Mouse (Mus musculus): ENCODE results near the gene Smim13. TPM values are rescaled to one million over a fixed set of nuclear protein-coding genes. Genes with fewer than 3 reads are reported as not detected.
"Not testable (repeated sequence)": the region's sequence is repeated elsewhere in the genome, so short reads cannot be mapped to it uniquely, and the experiment has no call there.

Smim13 gene
- 100 to 1,000 TPM; 180 to 182 TPM for total RNA-seq (2021)
- long read RNA-seq, experiment 1, full-length matches to known transcripts, result 269 of 305 reads
- long read RNA-seq, experiment 1, partial matches to known transcripts, result 31 of 305 reads
- long read RNA-seq, experiment 1, other reads (novel, unspliced or antisense), result 5 of 305 reads
- long read RNA-seq, experiment 2, full-length matches to known transcripts, result 207 of 229 reads
- long read RNA-seq, experiment 2, partial matches to known transcripts, result 16 of 229 reads
- long read RNA-seq, experiment 2, other reads (novel, unspliced or antisense), result 6 of 229 reads

DNA sequence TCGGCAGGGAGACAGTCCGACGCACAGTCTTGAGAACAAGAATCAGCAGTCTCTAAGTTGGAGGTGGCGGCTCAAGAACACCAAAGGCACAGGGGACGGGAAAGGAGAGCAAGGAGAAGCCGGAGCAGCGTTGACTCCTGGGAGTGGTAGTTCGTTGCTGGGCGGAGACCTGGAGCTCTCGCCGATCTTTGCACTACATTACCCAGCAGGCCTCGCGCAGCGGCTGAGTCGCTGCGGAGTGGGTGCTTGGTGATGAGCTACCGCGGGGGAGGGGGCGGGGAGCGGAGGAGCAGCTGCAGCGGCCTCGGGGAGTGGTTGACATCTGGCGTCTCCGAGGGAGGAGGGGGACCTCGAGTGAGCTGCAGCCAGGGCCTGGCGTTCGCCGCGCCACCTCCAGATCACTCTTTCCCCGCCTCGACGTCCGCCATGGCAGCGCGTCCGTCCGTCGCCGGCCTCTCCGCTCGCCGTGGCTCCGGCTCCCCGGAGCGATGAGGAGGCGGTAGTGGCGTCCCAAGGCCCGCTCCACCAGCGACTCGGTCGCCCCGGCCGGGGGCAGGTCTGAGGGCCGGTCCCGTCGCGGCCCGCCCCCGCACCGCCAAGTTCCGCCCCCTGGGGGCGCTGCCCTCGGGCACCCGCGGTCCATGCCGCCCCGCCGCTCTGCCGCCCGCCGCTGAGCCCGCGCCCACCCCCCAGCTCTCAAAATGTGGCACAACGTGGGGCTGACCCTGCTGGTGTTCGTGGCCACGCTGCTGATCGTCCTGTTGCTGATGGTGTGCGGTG is at the start of gene Smim13:
Gene Smim13 (plus strand): TSS at position 307 of the 780 bp plus-strand sequence.
- intact Hi-C loops (cut with DNase I), result no loop called here
- peak; percentile 93 to 97 for DNase-seq (ENCODE audit: low spot score in 2 of 2)

DNA sequence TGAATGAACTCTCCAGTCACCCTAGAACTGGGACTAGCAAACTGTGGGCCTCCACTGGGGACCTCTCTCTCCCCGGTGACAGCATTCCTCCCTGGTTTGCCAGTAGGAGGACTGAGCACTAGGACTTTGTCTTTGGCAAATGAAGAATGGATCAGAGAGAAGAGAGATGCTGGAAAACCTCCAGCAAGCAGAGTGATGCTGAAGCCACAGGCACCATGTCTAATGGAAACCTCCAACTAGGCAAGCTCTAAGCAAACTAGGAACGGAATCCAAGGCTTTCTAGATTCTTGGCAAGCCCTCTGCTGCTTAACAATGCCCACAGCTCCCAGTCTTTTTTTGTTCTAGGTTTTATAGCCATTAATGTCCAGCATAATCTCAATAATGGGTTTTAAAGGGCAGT is 48.8 kb upstream of the Smim13 start:
- intact Hi-C loops (cut with DNase I), result no loop called here
- DNase-seq (ENCODE audit: low spot score in 2 of 2), result peak; percentile 16 to 22

DNA sequence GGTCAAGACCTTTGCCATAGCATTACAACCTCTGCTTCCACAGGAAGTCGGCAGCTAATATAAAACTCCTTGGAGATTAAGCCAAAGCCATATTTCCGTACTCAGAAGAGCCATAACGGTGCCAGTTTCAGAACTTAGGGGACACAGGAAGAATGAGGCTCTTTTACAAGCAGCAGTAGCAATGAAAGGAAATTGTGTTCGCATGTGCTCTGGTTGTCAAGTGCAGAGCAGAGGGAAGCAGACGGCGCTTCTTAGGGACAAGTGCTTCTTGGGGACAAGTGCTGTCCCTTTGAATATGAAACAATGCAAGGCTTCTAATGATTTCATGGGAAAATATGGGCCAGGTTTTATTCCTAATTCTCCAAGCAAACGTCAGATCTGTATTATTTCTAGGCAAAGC is 46.4 kb upstream of the Smim13 start:
- intact Hi-C loops (cut with DNase I), result no loop called here
- peak; percentile 26 to 57 for DNase-seq (ENCODE audit: low spot score in 2 of 2)

DNA sequence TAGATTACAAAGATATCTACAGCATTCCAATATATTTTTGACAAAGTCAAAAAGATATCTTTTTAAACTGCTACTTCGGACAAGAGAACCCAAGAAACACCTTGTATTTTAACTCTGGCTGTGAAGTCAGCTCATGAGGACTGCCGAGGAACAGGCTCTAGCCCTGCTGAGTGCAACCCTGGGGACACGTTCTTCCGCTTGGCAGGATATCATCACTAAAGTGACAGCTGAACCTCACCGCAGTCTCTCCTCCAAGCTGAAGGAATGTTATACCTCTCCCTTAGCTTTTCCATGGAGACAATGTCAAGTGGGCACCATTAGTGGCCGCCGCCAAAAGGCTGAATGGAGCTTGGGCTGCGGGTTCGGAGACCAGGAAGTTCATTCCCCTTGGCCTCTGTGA is 46.0 kb upstream of the Smim13 start:
- intact Hi-C loops (cut with DNase I), result no loop called here
- no peak for DNase-seq (ENCODE audit: low spot score in 2 of 2)

DNA sequence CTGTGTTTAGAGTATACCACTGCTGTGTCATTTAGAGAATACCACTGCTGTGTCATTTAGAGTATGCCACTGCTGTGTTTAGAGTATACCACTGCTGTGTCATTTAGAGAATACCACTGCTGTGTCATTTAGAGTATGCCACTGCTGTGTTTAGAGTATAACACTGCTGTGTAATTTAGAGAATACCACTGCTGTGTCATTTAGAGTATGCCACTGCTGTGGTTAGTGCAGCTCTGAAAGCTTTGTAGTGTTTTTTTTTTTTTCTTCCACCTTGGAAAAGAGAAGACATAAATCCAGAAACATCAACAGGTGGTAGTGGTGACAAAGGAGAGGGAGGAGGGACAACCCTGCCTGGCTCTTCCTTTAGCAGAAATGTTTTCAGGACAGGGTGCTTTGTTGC is 44.1 kb upstream of the Smim13 start:
- intact Hi-C loops (cut with DNase I); DNase-seq (ENCODE audit: low spot score in 2 of 2): not testable (repeated sequence)

DNA sequence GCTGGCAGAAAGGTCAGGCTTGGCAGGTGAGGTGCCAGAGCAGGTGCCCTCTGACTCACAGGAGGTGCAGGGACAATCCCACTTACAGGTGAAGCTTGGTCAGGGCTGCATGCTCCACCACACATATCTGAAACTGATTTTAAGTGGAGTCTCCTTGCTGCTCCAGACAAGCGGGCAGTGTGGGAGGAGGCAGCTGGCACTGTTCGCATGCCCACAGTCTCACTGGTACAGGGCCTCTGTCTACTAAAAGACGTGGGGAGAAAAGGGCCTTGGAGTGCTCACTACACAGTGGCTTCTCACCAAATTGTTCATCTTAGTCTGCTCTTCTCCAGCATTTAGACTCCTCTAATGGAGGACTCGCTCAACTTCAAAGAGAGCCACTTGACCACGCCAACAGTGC is 43.4 kb upstream of the Smim13 start:
- DNase-seq (ENCODE audit: low spot score in 2 of 2), result peak; percentile 22 to 64
- intact Hi-C loops (cut with DNase I), result no loop called here

DNA sequence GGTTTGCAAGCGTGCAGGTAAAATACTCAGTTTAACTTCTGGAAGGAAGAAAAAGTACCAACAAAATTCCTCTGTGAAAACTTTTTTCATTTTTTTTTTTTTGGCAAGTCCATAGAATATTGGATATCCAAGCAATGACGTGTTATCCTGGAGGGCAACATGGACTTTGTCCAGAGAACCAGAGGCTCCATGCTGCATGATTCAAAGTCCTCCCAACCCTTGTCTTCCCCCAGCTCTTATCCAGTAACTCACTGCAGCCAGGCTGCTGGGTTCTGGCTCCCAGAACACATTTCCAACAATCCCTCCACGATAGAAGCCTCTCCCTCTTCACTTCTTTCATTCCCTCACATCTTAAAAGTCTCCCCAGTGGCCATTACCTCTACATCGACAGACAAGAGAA is 38.4 kb upstream of the Smim13 start:
- intact Hi-C loops (cut with DNase I), result no loop called here
- no peak for DNase-seq (ENCODE audit: low spot score in 2 of 2)

DNA sequence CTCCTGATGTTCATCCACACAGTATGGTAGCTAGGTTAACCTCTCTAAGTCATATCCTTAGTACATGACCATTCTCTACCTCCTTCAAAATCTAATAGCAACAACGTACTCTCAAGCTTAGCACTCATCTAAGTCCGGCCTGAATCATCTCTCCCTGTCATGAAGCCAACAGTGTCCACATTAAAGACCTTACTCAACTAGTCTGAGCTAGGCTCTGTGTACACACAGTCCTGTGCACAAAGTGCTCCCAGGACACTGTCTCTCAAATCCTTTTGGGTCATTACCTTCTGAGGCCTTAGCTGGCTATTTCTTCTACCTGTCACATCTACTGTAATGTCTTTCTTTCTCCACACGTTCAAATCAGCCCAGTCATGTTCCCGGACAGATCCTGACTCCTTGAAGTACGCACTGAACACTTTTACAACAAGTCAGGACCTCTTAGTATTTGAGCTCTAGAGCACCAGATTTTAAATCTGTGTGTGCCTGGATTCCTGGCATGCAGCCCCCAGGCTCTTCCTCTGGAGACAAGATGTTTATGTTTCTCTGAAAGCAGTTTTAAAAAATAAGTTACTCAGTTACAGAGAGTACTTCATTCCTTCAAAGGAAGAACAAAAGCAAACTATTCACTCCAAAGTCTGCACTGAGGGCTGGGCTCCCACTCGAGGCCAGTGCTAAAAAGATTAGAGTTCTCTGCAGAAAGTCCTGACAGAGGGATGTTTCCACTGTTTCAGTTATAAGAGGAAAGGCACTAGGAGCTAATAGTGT is 36.9 kb upstream of the Smim13 start:
- DNase-seq (ENCODE audit: low spot score in 2 of 2), result no peak
- intact Hi-C loops (cut with DNase I), result no loop called here

DNA sequence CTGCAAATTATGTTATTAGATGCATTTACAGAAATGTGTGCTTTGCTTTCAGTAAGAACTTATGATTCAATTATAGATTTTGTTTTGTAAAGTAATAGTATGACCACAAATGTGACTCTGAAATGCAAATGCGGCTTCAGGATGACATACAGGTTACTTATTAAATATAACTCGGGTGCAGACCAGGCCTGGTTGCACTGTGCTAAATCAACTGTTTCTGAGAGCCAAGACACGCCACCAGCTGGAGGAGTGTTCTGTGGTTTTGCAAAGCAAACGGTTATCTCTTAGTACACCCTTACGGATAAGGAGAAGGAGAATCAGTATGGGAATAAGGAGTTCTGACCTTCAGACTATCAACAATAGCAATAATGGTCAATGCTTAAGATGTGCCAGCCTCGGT is 34.0 kb upstream of the Smim13 start:
- intact Hi-C loops (cut with DNase I), result no loop called here
- no peak for DNase-seq (ENCODE audit: low spot score in 2 of 2)

DNA sequence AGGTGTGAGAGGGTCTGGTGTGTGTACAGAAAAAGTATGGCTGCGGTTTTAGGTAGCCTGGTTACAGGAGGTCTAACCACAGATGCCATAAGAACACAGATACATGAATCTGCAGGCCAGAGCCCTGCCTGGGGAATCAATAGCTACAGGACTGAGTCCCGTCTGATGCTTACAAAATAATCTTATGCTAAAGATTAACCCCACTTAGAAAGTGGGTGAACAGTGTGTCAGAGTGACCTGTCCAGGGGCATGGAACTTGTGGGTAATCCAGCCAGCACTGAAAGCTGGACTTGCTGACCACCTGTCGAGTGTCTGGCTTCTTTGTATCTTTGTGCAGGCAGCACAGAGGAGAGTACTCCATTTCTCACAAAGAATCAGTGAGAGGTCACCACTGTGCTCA is 33.4 kb upstream of the Smim13 start:
- intact Hi-C loops (cut with DNase I), result no loop called here
- no peak for DNase-seq (ENCODE audit: low spot score in 2 of 2)

DNA sequence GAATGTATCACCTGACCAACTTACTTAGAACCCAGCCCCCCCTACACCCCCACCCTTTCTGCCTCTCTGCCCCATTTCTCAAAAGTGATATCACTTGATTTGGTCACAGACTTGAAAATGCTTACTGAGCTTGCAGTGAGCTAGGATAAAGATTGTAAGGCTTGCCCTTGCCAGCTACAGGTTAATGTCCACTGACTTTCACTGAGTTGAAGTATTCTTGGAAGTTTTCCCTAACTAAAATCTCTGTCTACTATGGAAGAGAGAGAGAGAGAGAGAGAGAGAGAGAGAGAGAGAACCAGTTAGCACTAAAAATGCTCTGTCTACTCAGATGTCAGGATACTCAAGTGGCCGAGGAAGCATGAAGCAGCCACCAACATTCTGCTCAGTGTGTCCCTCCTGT is 30.6 kb upstream of the Smim13 start:
- no peak for DNase-seq (ENCODE audit: low spot score in 2 of 2)
- intact Hi-C loops (cut with DNase I), result no loop called here

DNA sequence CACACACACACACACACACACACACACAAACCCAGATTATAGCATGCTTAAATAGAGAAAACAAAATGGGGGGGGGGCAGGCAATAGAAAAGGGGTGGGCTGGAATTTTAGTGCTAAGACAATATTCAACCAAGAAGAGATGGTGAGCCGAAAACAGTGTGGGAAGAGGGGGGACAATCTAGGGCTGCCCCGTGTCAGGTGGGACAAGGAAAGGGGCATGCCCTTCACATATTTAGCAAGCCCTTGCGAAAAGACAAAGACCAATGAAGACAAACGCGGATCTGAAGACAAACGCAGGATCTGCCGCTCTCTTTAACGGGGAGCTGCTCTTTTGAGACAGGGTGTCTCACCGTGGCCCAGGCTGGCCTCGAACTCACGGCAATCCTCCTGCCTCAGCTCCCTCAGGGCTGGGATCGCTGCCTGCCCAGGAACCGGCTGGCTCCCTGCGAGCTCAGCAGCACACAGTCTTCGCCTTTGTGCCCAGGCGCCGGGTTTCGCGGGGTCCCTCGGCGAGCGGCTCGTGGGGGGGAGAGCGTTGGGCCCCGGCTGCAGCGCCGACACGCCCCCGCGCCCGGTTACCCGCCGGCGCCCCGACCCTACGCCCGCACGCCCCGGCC is 29.8 kb upstream of the Smim13 start:
- peak in 1 of 2 experiments; percentile 36 for DNase-seq (ENCODE audit: low spot score in 2 of 2)
- intact Hi-C loops (cut with DNase I), result no loop called here

DNA sequence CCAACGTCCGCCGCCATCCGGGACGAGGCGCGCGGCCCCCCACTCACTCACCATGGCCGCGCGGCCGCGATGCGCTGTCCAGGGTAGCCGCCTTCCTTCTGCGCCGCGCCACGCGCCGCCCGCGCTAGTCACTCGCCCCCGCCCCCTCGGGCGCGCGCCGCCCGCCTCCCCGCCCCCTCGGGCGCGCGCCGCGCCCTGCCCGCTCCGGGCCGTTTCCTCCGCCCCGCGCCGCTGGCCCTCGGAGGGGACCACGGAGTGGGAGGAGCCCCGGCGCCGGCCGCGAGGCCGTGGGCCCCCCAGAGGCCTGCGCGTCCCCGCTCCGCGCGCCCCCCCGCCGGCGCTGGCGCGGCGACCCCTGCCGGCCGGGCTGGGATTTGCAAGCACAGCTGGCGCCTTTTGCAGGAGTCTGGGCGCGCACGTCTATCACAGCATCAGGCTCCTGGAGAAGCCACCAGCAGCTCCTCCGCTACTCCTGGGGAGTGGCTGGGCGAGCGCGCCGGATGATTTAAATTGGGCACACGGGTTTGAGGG is 29.3 kb upstream of the Smim13 start, which contains the start of gene Elovl2:
Gene Elovl2 (minus strand): TSS at position 102 of the 531 bp plus-strand sequence.
- intact Hi-C loops (cut with DNase I), result no loop called here
- peak; percentile 59 to 65 for DNase-seq (ENCODE audit: low spot score in 2 of 2)

DNA sequence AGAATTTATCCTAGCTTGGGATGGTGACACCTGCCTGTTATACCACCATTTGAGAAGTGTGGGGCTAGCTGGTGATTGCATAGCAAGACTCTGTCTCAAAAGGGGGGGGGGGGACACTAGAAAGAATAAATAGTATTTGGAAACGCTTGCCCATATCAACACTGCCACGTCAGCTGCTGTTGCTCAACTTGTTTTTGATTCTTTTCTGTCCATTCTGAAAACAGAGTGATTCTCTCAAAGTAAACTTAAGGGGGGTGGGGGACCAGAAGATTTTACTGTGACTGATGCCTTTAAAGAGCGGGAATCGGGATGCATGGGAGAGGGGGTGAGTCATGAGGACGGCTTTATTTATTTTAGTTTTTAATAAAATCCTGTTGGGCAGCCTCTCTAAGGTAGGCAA is 23.1 kb upstream of the Smim13 start:
- no peak for DNase-seq (ENCODE audit: low spot score in 2 of 2)
- intact Hi-C loops (cut with DNase I), result no loop called here

DNA sequence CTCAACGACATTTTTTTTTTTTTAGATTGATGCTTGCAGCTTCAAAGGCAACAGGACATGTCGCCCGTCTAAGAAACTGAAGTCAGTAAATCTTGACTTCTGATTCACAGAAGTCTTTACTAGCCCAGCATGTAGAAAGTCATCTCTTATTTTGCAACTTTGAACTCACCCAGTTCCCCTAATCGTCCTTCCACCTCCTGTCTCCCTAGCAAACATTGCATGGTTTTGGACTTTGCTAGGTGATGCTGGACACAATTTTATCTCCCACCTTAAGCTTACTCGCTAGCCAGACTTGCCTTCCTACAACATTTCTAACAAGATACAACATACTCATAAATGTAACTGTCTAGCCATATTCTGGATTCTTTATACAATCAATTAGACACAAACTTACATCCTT is 21.6 kb upstream of the Smim13 start:
- no peak for DNase-seq (ENCODE audit: low spot score in 2 of 2)
- intact Hi-C loops (cut with DNase I), result no loop called here

DNA sequence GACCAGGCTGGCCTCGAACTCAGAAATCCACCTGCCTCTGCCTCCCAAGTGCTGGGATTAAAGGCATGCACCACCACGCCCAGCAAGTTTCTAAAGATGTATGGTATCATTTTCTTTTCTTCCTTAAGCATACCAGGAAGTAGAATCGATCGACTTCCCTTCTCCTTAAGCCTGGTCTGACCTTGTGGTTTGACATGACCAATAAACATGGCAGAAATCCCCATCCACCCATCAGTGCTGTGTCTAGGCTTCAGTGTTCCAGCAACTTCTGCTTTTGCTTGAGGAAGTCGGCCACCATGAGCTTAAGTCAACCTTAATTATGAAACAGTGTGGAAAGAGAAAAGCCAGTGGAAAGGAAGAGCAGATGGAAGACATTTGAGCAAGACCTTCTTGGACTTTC is 19.4 kb upstream of the Smim13 start:
- intact Hi-C loops (cut with DNase I), result loop anchor here (10.0 kb wide), 1 partner anchor 215 kb away; the partner anchor contains the start of gene Tmem14c
- no peak for DNase-seq (ENCODE audit: low spot score in 2 of 2)

DNA sequence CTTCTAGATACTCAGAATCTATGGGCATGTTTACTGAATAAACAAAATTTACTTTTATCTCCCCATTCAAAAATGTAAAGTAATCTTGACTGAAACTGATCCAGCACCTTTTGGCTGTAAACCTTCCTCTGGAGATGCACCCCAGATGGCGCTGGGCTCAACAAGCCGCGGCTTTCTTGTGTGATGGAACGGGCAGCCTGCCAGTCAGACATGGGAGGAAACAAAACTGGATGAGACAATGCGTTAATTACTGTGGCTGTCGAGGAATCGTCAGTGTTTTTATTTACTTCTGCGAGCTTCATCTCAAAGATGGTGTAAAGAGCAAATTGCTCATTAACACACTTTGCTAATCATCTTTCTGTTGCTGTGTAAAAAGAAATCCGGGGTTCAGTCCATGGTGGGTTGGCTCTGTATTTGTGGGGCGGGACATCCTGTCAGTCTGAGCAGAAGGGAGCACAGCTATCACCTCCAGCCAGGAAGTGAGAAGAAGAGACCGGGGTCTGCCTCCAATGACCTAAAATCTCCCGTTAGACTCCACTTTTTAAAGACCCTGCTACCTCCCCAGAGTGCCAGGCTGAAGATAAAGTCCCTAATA is 18.2 kb upstream of the Smim13 start:
- intact Hi-C loops (cut with DNase I), result loop anchor here (10.0 kb wide), 1 partner anchor 217 kb away; the partner anchor contains the start of gene Tmem14c
- DNase-seq (ENCODE audit: low spot score in 2 of 2), result peak in 1 of 2 experiments; percentile 39

DNA sequence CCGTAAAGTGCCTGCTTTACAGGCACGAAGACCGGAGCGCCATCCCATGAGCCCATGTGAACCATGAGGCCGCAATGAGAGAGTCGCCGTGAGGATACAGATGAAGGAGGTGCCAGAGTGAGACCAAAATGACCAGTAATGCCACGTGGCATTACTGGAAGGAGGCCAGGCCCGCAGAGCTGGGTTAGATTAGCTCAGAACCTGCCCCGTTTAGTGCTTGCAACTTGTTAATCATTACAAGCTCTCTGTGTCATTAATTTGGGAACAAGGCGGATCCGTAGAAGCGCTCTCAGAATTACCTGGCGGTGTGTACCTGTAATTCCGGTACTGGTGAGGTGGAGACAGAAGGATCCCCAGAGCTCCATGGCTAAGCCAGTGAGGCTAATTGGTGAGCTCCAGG is 17.4 kb upstream of the Smim13 start:
- intact Hi-C loops (cut with DNase I), result loop anchor here (10.0 kb wide), 1 partner anchor 217 kb away; the partner anchor contains the start of gene Tmem14c
- no peak for DNase-seq (ENCODE audit: low spot score in 2 of 2)

DNA sequence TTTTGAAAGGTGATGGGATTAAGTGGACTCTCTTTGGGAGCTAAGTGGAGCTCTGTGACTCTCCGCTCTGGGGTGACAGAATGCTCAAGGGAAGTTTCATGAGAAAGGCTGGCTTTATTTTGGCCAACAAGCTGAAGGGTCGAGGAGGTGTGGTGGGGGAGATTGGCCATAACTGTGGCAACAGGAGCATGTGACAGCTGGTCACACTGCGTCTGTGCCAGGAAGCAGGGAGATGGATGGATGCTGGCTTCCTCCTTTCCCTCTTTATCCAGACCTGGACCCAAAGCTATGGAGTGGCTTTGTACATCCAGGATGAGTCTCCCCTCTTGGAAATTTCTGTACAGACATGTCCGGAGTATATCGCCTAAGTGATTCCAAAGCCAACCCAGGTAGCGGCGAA is 16.4 kb upstream of the Smim13 start:
- no peak for DNase-seq (ENCODE audit: low spot score in 2 of 2)
- intact Hi-C loops (cut with DNase I), result loop anchor here (10.0 kb wide), 1 partner anchor 218 kb away; the partner anchor contains the start of gene Tmem14c

All from left cerebral cortex, postnatal 14 days (tissue).